Mouse (Mus musculus): Measurements from ENCODE around the gene Gm38392.

The Gm38392 gene

GRCm38 (mm10) chr3:88200161-88200971 is 86.6 kb downstream of the Gm38392 start:
- no peak for DNase-seq (ENCODE audit: low read depth, low spot score)

DNA sequence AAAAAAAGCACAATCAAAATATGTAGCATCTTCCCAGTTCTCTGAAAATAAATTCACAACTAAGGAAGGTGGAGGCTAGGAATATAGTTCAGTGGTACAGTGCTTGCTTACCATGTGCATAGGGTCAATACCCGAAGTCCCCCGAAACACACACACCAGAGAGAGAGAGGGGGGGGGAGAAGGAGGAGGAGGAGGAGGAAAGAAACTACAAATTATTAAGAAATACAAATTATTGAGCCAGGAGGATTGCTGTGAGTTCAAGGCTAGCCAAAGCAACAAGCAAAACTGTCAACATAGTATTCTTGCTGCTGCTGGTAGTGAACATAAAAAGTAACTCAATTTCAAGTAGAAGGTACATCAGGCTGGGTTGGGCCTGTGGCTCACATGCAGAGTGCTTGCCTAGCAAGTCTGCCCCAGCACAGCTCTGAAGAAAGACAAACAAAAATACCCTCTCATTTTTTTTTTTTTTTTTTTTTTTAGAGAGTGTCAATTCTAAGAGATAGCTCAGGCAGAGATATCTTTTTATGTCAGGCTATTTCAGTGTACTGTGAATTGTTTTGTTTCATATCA is 87.4 kb downstream of the Gm38392 start:
- DNase-seq (ENCODE audit: low read depth, low spot score), result no peak

GRCm38 (mm10) chr3:88198505-88199020 is 88.4 kb downstream of the Gm38392 start:
- DNase-seq (ENCODE audit: low read depth, low spot score), result no peak

DNA sequence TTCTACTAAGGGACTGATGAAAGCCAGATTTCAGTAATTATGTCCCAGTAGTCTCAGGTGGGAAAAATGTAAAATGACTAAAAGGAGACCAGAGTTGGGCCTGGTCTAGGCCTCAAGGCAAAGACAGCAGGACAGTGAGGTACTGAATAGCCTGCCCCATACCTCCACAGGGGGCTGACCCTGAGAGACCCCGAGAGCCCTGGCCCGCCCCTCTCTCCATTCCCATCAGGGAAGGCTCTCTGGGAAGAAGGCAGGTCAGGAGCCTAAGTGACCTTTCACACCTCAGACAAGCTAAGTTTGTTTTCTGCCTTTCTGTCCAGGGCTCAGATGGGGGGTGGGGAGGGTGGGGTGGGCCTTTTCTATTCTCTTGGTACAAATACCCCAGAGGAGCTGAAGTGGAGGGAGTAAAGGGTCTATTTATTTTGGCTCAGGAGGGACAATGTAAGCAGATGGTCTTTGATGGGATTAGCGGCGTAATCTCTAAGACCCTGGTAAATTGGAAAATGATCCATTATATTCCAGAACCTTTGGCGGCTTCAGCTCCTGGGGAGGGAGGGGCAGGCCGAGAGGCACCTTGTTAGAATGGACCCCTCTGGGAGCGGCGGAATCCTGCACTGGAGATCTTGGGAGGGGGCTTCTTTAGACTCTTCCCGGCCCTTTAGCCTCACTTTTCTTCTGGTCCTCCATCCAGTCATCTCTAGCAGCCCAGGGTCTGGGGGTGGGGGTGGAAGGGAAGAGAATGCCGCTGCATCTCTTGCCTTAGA is 89.1 kb downstream of the Gm38392 start:
- no peak for DNase-seq (ENCODE audit: low read depth, low spot score)

Data from retina, postnatal 7 days (tissue).